Mouse (Mus musculus): ENCODE measurements around the gene Podxl2. TPM values are rescaled to one million over a fixed set of nuclear protein-coding genes. Genes with fewer than 3 reads are reported as not detected.

Podxl2 gene
- polyA plus RNA-seq, 1 experiment: 2.8 TPM

- no peak overlapping the region for H3ac ChIP-seq (ENCODE audit: control insufficient read depth, insufficient read length, low read depth)
- no peaks in the 10 kb centered on the region for H3K79me2 ChIP-seq (ENCODE audit: control insufficient read depth, insufficient read depth)
- H3K36me3 ChIP-seq (ENCODE audit: control insufficient read depth, insufficient read depth): peaks cover 98% of the 10 kb centered on the region
- H3K4me3 ChIP-seq (ENCODE audit: insufficient read depth, poor library complexity, severe bottlenecking): no peak overlapping the region
- H3K79me3 ChIP-seq (ENCODE audit: low read depth): no peaks in the 10 kb centered on the region
- TF ChIP-seq MAX (IDR thresholded peaks at IDR 0.05) (no peak), USF1 (IDR thresholded peaks at IDR 0.05; ENCODE audit: low read depth) (no peak), MYOD1 (IDR thresholded peaks at IDR 0.05; ENCODE audit: control insufficient read depth, insufficient read length, low read depth) (no peak), CTCF (IDR thresholded peaks at IDR 0.05; ENCODE audit: control insufficient read depth, insufficient read depth, insufficient read length) (no peak), FOSL1 (IDR thresholded peaks at IDR 0.05; ENCODE audit: insufficient read depth, low read length, poor library complexity, severe bottlenecking) (no peak), CEBPB (IDR thresholded peaks at IDR 0.05; ENCODE audit: low read depth) (no peak), MYOG (IDR thresholded peaks at IDR 0.05; ENCODE audit: control insufficient read depth, extremely low read depth, insufficient read length) (no peak)
- H3K27me3 ChIP-seq (ENCODE audit: control insufficient read depth, insufficient read depth, insufficient read length): no peaks in the 10 kb centered on the region
Measured at GRCm38 (mm10) chr6:88886417-88886967, 11.6 kb upstream of the Podxl2 start.

- Histone ChIP-seq H3K79me2 (ENCODE audit: control insufficient read depth, insufficient read depth) (no peaks in the 10 kb centered on the region), H3K4me3 (ENCODE audit: insufficient read depth, poor library complexity, severe bottlenecking) (no peak overlapping the region), H3K79me3 (ENCODE audit: low read depth) (no peaks in the 10 kb centered on the region), H3ac (ENCODE audit: control insufficient read depth, insufficient read length, low read depth) (no peak overlapping the region), H3K27me3 (ENCODE audit: control insufficient read depth, insufficient read depth, insufficient read length) (no peaks in the 10 kb centered on the region), H3K36me3 (ENCODE audit: control insufficient read depth, insufficient read depth) (peaks cover 98% of the 10 kb centered on the region)
- TF ChIP-seq MYOD1 (IDR thresholded peaks at IDR 0.05; ENCODE audit: control insufficient read depth, insufficient read length, low read depth): no peak
- no peak for TF ChIP-seq USF1 (IDR thresholded peaks at IDR 0.05; ENCODE audit: low read depth)
- no peak for TF ChIP-seq CEBPB (IDR thresholded peaks at IDR 0.05; ENCODE audit: low read depth)
- no peak for TF ChIP-seq CTCF (IDR thresholded peaks at IDR 0.05; ENCODE audit: control insufficient read depth, insufficient read depth, insufficient read length)
- TF ChIP-seq MAX (IDR thresholded peaks at IDR 0.05): no peak
- no peak for TF ChIP-seq FOSL1 (IDR thresholded peaks at IDR 0.05; ENCODE audit: insufficient read depth, low read length, poor library complexity, severe bottlenecking)
- no peak for TF ChIP-seq MYOG (IDR thresholded peaks at IDR 0.05; ENCODE audit: control insufficient read depth, extremely low read depth, insufficient read length)
Measured at GRCm38 (mm10) chr6:88885644-88886416, 11.0 kb upstream of the Podxl2 start.

GRCm38 (mm10) chr6:88884690-88885089, 9.8 kb upstream of the Podxl2 start:
- Histone ChIP-seq H3ac (ENCODE audit: control insufficient read depth, insufficient read length, low read depth) (no peak overlapping the region), H3K36me3 (ENCODE audit: control insufficient read depth, insufficient read depth) (peaks cover 97% of the 10 kb centered on the region), H3K4me3 (ENCODE audit: insufficient read depth, poor library complexity, severe bottlenecking) (no peak overlapping the region), H3K27me3 (ENCODE audit: control insufficient read depth, insufficient read depth, insufficient read length) (no peaks in the 10 kb centered on the region), H3K79me2 (ENCODE audit: control insufficient read depth, insufficient read depth) (no peaks in the 10 kb centered on the region), H3K79me3 (ENCODE audit: low read depth) (no peaks in the 10 kb centered on the region)
- no peak for TF ChIP-seq MYOG (IDR thresholded peaks at IDR 0.05; ENCODE audit: control insufficient read depth, extremely low read depth, insufficient read length)
- TF ChIP-seq MYOD1 (IDR thresholded peaks at IDR 0.05; ENCODE audit: control insufficient read depth, insufficient read length, low read depth): no peak
- no peak for TF ChIP-seq CEBPB (IDR thresholded peaks at IDR 0.05; ENCODE audit: low read depth)
- TF ChIP-seq FOSL1 (IDR thresholded peaks at IDR 0.05; ENCODE audit: insufficient read depth, low read length, poor library complexity, severe bottlenecking): no peak
- no peak for TF ChIP-seq USF1 (IDR thresholded peaks at IDR 0.05; ENCODE audit: low read depth)
- no peak for TF ChIP-seq CTCF (IDR thresholded peaks at IDR 0.05; ENCODE audit: control insufficient read depth, insufficient read depth, insufficient read length)
- no peak for TF ChIP-seq MAX (IDR thresholded peaks at IDR 0.05)

GRCm38 (mm10) chr6:88884195-88884594, 9.4 kb upstream of the Podxl2 start:
- no peak for TF ChIP-seq CTCF (IDR thresholded peaks at IDR 0.05; ENCODE audit: control insufficient read depth, insufficient read depth, insufficient read length)
- TF ChIP-seq USF1 (IDR thresholded peaks at IDR 0.05; ENCODE audit: low read depth): no peak
- no peak for TF ChIP-seq MYOG (IDR thresholded peaks at IDR 0.05; ENCODE audit: control insufficient read depth, extremely low read depth, insufficient read length)
- no peak for TF ChIP-seq MYOD1 (IDR thresholded peaks at IDR 0.05; ENCODE audit: control insufficient read depth, insufficient read length, low read depth)
- TF ChIP-seq CEBPB (IDR thresholded peaks at IDR 0.05; ENCODE audit: low read depth): no peak
- TF ChIP-seq FOSL1 (IDR thresholded peaks at IDR 0.05; ENCODE audit: insufficient read depth, low read length, poor library complexity, severe bottlenecking): no peak
- no peak for TF ChIP-seq MAX (IDR thresholded peaks at IDR 0.05)
- Histone ChIP-seq H3K79me2 (ENCODE audit: control insufficient read depth, insufficient read depth) (no peaks in the 10 kb centered on the region), H3ac (ENCODE audit: control insufficient read depth, insufficient read length, low read depth) (no peak overlapping the region), H3K79me3 (ENCODE audit: low read depth) (no peaks in the 10 kb centered on the region), H3K27me3 (ENCODE audit: control insufficient read depth, insufficient read depth, insufficient read length) (no peaks in the 10 kb centered on the region), H3K4me3 (ENCODE audit: insufficient read depth, poor library complexity, severe bottlenecking) (no peak overlapping the region), H3K36me3 (ENCODE audit: control insufficient read depth, insufficient read depth) (peaks cover 92% of the 10 kb centered on the region)

GRCm38 (mm10) chr6:88881334-88881733, 6.5 kb upstream of the Podxl2 start:
- TF ChIP-seq MYOG (IDR thresholded peaks at IDR 0.05; ENCODE audit: control insufficient read depth, extremely low read depth, insufficient read length): no peak
- no peak for TF ChIP-seq FOSL1 (IDR thresholded peaks at IDR 0.05; ENCODE audit: insufficient read depth, low read length, poor library complexity, severe bottlenecking)
- no peak for TF ChIP-seq MYOD1 (IDR thresholded peaks at IDR 0.05; ENCODE audit: control insufficient read depth, insufficient read length, low read depth)
- no peak for TF ChIP-seq CEBPB (IDR thresholded peaks at IDR 0.05; ENCODE audit: low read depth)
- TF ChIP-seq MAX (IDR thresholded peaks at IDR 0.05): no peak
- no peak for TF ChIP-seq USF1 (IDR thresholded peaks at IDR 0.05; ENCODE audit: low read depth)
- TF ChIP-seq CTCF (IDR thresholded peaks at IDR 0.05; ENCODE audit: control insufficient read depth, insufficient read depth, insufficient read length): no peak
- Histone ChIP-seq H3K79me3 (ENCODE audit: low read depth) (no peaks in the 10 kb centered on the region), H3ac (ENCODE audit: control insufficient read depth, insufficient read length, low read depth) (no peak overlapping the region), H3K27me3 (ENCODE audit: control insufficient read depth, insufficient read depth, insufficient read length) (no peaks in the 10 kb centered on the region), H3K79me2 (ENCODE audit: control insufficient read depth, insufficient read depth) (no peaks in the 10 kb centered on the region), H3K4me3 (ENCODE audit: insufficient read depth, poor library complexity, severe bottlenecking) (no peak overlapping the region), H3K36me3 (ENCODE audit: control insufficient read depth, insufficient read depth) (peaks cover 65% of the 10 kb centered on the region)

All from C2C12 (cell line).